Mouse (Mus musculus): ENCODE measurements around the gene Ddx25. TPM values are rescaled to one million over a fixed set of nuclear protein-coding genes. Genes with fewer than 3 reads are reported as not detected.

Ddx25 gene
- total RNA-seq, 2 experiments from 2014 or later = 0.75 to 0.85 TPM

DNA sequence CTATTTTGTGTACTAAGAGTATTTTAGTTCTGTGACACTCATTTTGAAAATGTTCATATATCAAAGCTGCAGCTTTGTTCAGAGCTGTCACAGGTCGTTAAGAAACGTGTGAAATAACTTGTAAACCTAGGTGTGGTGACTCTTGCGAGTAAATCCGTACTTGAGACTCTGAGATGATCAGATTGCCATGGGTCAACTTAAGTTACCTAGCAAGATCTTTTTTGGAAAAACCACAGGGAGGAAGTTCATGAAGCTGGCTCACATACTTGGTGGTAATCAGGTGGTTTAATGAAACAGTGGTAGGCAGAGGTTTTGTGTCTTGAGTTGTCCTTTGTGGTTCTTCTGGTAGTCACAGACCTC is 64.6 kb downstream of the Ddx25 start:
- DNase-seq = no peak

DNA sequence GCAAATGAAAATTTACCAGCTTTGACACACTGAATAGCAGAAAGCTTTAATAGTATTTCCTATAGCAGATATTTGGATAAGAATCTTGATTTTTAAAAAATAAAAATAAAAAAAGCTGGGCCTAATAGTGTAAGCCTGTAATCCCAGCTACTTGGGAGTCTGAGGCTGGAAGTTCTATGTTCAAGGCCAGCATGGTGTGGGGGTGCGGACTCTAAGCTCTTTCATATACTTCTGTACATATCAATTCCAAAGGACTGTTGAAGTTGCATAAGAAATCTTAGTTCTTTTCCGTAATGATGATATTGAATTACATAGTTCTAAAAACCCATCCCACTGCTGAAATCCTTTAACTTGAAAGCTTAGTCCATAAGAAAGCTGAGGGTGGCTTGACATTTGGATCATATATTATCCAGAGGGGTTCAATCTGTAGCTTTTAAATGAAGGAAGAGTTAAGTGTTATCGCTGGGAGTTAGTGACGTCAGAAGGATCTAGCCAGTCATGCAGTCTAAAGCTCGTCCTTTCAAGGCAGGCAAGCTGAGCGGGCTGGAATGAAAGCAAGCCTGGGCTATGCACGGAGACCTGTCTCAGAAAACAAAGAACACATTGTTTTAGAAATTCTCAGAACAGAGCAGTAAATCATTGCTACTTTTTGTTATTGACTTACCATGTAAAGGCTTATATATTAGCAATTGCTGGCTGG is 65.1 kb downstream of the Ddx25 start:
- DNase-seq = no peak

DNA sequence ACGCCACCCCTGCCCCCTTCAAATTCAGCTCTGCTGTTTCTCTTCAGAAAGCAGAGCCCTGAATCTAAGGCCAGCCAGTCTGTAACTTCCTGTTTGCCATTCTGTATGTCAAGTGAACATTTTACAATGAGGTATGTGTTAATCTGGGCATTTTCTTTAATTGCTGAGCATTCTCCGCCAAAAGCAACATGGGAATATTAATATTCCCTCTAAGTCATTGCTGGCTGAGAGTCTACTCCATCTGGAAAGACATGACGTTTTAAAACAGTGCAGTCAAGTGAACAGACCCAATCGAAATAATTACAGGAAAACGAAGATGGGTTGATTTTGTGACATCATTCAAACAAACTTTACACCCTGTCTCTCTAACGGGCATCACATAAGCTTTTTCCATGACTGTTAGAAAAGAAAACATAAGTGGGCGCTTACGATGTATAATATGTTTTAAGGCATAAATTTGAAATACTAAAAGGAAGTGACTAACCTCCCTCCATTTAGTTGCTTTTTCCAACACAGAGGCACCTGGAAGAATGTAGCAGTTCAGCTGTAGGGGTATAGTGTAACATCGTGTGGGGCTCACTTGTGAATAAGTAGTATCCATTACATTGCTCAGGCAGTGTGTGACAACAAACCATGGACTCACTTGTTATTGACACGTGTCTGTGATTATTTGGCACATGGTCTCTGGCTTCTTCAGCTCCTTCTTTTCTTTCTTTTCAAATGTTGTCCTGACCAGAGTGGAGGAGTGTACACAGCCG is 67.0 kb downstream of the Ddx25 start:
- no peak for DNase-seq

DNA sequence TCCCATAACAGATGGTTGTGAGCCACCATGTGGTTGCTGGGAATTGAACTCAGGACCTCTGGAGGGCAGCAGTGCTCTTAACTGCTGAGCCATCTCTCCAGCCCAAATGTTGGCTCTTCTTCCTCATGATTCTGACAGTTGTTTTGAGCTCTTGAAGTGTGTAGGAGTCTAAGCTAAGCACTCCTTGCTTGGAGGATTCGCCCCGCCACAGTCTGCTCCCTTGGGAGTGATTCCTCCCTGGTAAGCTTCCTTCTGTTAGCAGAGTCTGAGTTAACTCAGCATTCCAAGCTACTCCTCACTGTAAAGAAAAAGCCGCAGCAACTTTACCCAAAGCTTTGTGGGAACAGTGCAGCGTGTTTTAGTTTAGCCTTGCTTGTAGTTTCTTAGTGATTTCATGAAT is 69.8 kb downstream of the Ddx25 start:
- no peak for DNase-seq

Other genes starting within 250 kb of the Ddx25 start
- 10 to 100 TPM; 24.8 to 32.4 TPM for gene Cdon, start 137.4 kb downstream of the Ddx25 start, total RNA-seq (2021)
- gene Gm1113, start 40.3 kb downstream of the Ddx25 start, total RNA-seq (2021) = not detected
- 10 to 100 TPM; 12.3 to 16.3 TPM for gene Pus3, start 67 bp upstream of the Ddx25 start, total RNA-seq (2021)
- gene Pate2, start 11.8 kb upstream of the Ddx25 start, total RNA-seq (2021) = under 1 TPM in 1 of 2 experiments, not detected in 1; 0.79 TPM
- gene Hyls1, start 11.9 kb upstream of the Ddx25 start, total RNA-seq (2021) = 1 to 10 TPM; 3.3 to 5.0 TPM
- gene Pate4, start 53.4 kb upstream of the Ddx25 start, total RNA-seq (2021) = not detected
- gene Pate3, start 89.7 kb upstream of the Ddx25 start, total RNA-seq (2021) = not detected
- not detected for gene Pate1, start 128.9 kb upstream of the Ddx25 start, total RNA-seq (2021)
- gene Gm17677, start 182.5 kb upstream of the Ddx25 start, total RNA-seq (2021) = not detected
- gene Gm17727, start 219.6 kb upstream of the Ddx25 start, total RNA-seq (2021) = not detected
- not detected for gene Gm27235, start 231.6 kb upstream of the Ddx25 start, total RNA-seq (2021)
- gene D730048I06Rik, start 231.6 kb upstream of the Ddx25 start, total RNA-seq (2021) = not detected

Measured in adrenal gland, postnatal 10 days (tissue).